Mouse (Mus musculus) olfactory bulb, adult 2 months (tissue): ENCODE results near the gene P2ry6. TPM values are rescaled to one million over a fixed set of nuclear protein-coding genes. Genes with fewer than 3 reads are reported as not detected.

Experiments used
- H3K27ac ChIP-seq: fragments of 200-500 bp; 2 replicates; pipeline ENCODE4 v1.5.1; 2012; ENCODE audit warnings: low read depth, low read length; ENCODE audit not compliant: insufficient read depth
- H3K4me1 ChIP-seq: fragments of 200-500 bp; 2 replicates; pipeline ENCODE4 v1.6.1; 2012; ENCODE audit warnings: low read length; ENCODE audit not compliant: control insufficient read depth, insufficient read depth
- H3K4me3 ChIP-seq: fragments of 200-500 bp; 2 replicates; pipeline ENCODE4 v1.5.1; 2012; ENCODE audit warnings: mild to moderate bottlenecking, low read depth, low read length, moderate library complexity; ENCODE audit not compliant: insufficient read depth
- CTCF ChIP-seq: fragments of 200-500 bp; IDR thresholded peaks from 2 replicates; pipeline ENCODE4 v1.5.1; 2012; ENCODE audit warnings: low read depth, mild to moderate bottlenecking, low read length, moderate library complexity; ENCODE audit not compliant: insufficient read depth
- POLR2A ChIP-seq: fragments of 200-500 bp; IDR thresholded peaks from 2 replicates; pipeline ENCODE4 v1.6.1; 2012; ENCODE audit warnings: mild to moderate bottlenecking, low read depth, low read length, moderate library complexity; ENCODE audit not compliant: insufficient read depth
- WGBS: fragments of 180-500 bp; shearing (Covaris S2); methylation state at CpG from one replicate; pipeline ENCODE4 v1.1.7; 2018; 5-methylcytosine and 5-hydroxymethylcytosine counted together
- polyA plus RNA-seq: library from polyadenylated mRNA; stranded (reverse); fragments of >200 nt; gene quantifications from 2 replicates; pipeline ENCODE4 v1.2.4, GENCODE M21; 2012; ENCODE audit warnings: low replicate concordance; ENCODE audit not compliant: missing spikeins, insufficient read depth, insufficient read length

Gene P2ry6
- polyA plus RNA-seq, 1 experiment = not detected

- Histone ChIP-seq H3K27ac (no peak overlapping the region), H3K4me3 (no peak overlapping the region), H3K4me1 (peaks cover 12% of the 10 kb centered on the region)
- TF ChIP-seq CTCF (no peak), POLR2A (no peak)
- 80% methylated on average over 9 of the region's 9 CpGs for WGBS
Observed at GRCm38 (mm10) chr7:100902451-100903137, 71.9 kb downstream of the P2ry6 start.

- TF ChIP-seq POLR2A (no peak), CTCF (no peak)
- no peak overlapping the region for H3K4me3 ChIP-seq
- WGBS = 75% methylated on average over 5 of the region's 5 CpGs
- H3K27ac ChIP-seq = 0 out of 2 replicates have a peak overlapping the region, but pooled peaks have one; percentile 6
- peaks cover 35% of the 10 kb centered on the region for H3K4me1 ChIP-seq
Observed at GRCm38 (mm10) chr7:100897828-100898227, 76.6 kb downstream of the P2ry6 start.

DNA sequence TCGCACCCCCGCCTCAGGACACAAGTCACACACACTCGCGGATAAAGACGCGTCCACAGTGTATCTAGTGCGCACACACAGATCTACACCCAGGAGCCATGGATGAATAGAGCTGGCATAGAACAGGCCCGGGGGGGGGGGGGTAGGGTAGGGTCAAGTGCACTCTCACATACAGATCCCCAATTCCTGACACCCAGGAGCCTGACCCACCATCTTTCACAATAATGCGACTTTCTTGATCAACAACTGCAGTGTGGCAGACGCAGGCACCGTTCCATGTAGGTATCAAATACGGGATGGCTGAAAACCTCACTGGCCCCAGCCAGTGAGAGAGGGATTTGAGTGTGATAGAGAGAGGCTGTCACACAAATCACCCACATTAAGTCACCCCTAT, 79.6 kb downstream of the P2ry6 start:
- TF ChIP-seq CTCF (no peak), POLR2A (no peak)
- whole genome bisulfite sequencing = 4% methylated on average over 12 of the region's 12 CpGs

GRCm38 (mm10) chr7:100894057-100894832, 80.2 kb downstream of the P2ry6 start:
- H3K4me1 ChIP-seq = peaks cover 46% of the 10 kb centered on the region
- H3K27ac ChIP-seq = peak overlapping the region; percentile 9; the same call in 1 of the 2 replicates
- WGBS = 2% methylated on average over 53 of the region's 53 CpGs
- H3K4me3 ChIP-seq = peak overlapping the region; percentile 74
- TF ChIP-seq POLR2A (peak; percentile 41; the same call in 1 of the 2 replicates), CTCF (no peak)

More for the DNA sequence above, 79.6 kb downstream of the P2ry6 start:
- Histone ChIP-seq H3K4me1 (peaks cover 46% of the 10 kb centered on the region), H3K27ac (no peak overlapping the region; the same call in 1 of the 2 replicates), H3K4me3 (peak overlapping the region; percentile 74)

DNA sequence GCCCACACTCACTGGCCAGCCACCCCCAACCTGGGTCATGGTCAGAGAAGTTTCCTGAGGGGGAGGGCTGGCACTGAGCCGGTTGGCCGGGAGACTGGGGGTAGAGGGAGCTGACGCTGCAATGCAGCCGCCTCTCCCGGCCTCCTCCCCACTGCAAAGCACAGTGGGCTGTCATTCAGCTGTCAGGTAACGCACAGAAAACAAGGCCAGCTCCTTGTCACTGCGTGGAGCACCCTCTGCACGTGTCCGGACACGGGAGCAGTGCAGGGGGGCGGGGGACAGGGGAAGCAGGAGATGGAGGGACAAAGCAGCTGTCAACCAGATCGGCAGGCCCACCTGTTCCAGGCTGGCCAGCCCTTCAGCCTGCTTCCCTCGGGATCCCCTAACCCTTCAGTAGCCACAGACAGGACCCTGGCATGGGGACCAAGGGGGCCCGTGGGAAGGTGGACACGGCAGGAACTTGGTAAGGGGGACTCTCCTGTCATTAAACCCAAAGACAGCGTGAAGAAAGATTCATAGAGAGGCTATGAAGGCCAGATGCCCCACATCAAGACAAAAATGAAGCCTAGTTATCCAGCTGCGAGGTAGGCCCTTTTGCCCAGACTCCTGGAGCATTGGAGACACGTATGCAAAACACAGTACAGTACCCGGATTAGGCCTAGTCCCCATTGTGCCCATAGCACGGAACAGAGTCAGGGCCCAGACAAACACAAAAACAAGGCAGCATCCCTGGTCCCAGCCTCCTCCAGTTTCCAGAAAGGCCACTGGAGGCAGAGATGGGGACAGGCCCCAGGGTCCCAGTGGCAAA, 81.0 kb downstream of the P2ry6 start:
- Histone ChIP-seq H3K27ac (peak overlapping the region; percentile 4; the same call in 1 of the 2 replicates), H3K4me1 (peaks cover 46% of the 10 kb centered on the region), H3K4me3 (peak overlapping the region; percentile 74)
- WGBS = 27% methylated on average over 20 of the region's 20 CpGs
- TF ChIP-seq POLR2A (no peak), CTCF (no peak)

Other genes with a start within 250 kb of the P2ry6 start
- gene Relt, start 111.2 kb downstream of the P2ry6 start, polyA plus RNA-seq = not detected in 2 replicates
- gene Arhgef17, start 42.5 kb downstream of the P2ry6 start, polyA plus RNA-seq = not detected in 2 replicates
- gene P2ry2, start 38.2 kb upstream of the P2ry6 start, polyA plus RNA-seq = not detected in 2 replicates
- gene Fchsd2, start 118.2 kb upstream of the P2ry6 start, polyA plus RNA-seq = 68.2 TPM in 1 of 2 replicates, not detected in the other